Mouse (Mus musculus) R1 (cell line): ENCODE results near the gene Dusp28.
A peak's percentile ranks its signal among the peaks of the same experiment; 100 is the strongest.

Experiments
- DNase-seq: peaks from one replicate; pipeline ENCODE4 v3.0.0-alpha.2; 2018; ENCODE audit warnings: low read depth, low spot score

The Dusp28 gene

GRCm38 (mm10) chr1:92906779-92907631, at the start of gene Dusp28:
Gene Dusp28 (plus strand): TSS chr1:92906981.
- DNase-seq, result peak; percentile 92

DNA sequence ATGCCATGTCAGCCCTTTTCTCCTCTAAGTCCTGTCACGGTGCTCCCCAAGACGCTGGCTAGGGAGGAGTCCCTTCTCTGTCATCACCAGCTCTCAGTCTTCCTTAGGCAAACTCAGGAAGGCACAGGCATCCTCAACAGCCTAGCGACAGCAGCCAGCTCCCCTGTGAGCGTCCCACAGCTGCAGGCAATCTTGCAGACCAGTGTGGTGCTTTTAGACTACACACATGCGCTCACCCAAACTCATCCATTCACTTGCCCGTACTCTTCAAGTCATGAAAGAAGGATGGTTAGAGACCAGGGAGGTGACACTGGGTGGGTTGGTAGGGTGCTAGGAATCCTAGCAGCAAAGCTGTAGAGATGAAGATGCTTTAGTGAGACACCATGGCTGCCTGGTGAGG, 45.3 kb upstream of the Dusp28 start:
- DNase-seq, result no peak

GRCm38 (mm10) chr1:92863268-92863667, 43.5 kb upstream of the Dusp28 start:
- DNase-seq, result no peak

DNA sequence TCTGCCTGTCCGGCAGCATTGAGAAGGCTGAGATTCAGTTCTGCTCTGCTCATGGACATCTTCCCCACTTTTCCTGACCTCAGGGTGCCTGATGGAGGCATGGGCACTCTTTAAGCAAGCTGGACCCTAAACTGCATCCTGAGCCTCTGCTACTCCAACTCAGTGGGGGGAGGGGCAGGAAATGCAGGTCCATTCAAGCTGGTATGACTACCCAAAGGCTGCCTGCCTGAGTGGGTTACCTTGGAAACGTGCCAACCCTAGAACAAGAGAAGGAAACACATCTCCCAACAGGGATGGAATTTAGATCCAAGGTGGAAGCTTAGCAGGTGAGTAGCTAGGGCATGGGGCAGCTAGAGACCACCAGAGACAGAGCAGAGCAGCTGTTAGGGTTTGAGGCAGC, 40.6 kb upstream of the Dusp28 start:
- DNase-seq, result no peak

- DNase-seq, result no peak
These were observed 36.8 kb upstream of the Dusp28 start for GRCm38 (mm10) chr1:92869985-92870384.

DNA sequence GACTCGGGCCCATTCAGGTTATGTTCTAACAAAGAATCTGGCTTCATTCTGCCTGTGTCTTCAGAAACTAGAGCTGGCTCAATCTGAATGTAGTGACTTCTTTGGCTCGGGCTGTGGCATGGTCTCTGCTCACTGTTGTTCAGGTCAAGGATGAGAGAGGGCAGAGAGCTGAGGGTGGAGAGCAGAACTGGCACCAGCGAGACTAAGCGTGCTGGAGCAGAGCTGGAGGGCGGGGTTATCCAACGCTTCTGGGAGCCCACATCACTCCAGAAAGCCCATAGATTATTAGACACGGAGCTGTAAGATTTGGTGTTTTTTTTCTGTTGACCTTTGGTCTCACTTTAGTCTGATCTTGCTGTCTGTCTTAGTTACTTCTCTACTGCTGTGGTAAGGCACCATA, 34.1 kb upstream of the Dusp28 start:
- DNase-seq, result no peak

- no peak for DNase-seq
These were observed 32.8 kb upstream of the Dusp28 start for GRCm38 (mm10) chr1:92874011-92874410.

GRCm38 (mm10) chr1:92875360-92876111, 31.2 kb upstream of the Dusp28 start:
- DNase-seq, result no peak

DNA sequence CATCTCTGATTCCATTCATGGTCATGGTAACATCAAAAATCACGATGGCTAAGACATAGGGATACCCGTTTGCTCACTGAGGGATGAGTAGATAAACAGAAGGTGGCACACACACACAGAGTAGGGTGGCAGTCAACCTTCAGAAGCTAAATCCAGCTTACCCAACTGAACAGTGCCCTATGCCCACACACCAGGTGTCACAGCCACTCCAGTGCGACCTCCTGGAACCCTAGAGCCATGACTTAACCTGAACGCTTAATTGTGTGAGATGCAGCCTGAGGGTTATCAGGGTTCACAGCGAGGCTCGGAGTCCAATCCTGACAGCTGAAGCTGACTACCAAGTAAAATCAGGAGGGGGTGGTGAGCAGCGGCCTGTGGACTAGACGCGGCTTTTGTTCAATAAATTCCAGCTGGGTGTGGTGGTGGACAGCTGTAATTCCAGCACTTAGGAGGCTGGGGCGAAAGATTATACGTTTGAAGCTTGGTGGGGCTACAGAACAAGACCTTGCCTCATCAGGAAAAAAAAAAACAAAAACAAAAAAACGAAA, 29.3 kb upstream of the Dusp28 start:
- no peak for DNase-seq

DNA sequence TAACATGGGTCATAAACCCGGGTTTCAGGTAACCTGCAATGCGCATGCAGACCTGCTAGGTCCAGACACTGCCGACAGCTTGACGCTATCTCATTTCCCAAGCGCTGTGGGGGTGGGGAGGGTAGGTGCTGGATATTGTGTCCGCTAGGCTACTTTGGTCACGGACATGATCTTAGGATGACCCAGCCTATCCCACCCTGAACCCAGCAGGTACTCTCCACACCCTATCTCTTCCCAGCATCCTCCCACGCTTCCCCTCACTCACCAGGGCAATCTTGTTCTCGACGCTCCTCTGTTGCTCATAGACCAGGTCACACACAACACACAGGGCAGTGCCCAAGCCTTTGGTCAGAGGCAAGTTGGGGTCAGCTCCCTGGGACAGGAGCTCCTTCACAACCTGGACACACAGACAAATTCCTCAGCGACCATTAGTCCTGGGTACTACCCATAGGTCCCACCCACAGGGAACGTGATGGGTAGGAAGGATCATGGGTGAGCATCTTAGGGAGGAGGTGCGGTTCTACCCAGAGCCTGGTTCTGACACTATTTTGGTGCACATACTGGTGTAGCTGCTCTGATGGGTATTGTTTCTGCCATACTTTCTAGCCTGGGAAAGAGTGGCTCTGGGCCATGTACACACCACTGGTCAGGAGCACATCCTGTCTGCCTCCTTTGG, 28.6 kb upstream of the Dusp28 start:
- DNase-seq, result no peak

DNA sequence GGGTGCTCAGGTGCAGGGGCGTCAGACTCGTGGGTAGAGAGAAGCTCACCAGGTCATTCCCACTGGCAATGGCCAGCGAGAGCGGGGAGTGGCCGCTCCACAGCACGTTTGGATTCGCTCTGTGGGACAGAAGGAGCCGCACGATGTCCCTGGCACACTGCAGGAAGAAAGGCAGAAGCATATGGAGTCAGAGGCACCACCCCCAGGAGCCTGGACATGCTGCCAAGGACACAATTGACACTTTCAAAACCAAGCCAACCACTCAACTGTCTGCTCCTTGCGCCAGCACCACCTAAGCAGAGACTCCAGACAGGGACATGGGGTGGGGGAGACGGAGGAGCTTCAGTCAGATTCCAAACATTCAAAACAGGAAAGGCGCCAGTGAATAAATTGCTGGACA, 27.5 kb upstream of the Dusp28 start:
- DNase-seq, result no peak

DNA sequence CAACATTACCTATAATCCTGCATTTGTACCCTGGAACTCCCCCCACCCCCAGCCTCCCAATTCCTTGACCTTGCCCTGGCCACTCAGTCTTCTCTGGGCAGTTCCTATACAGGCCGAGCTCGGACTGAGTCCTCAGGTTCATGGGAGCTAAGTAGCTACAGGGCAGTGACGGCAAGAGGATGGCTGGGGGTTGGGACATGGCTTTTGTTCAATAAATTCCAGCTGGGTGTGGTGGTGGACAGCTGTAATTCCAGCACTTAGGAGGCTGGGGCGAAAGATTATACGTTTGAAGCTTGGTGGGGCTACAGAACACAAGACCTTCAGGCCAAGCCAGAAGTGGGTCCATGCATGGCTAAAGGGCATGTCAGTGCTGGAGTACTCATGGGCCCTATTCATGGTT, 26.7 kb upstream of the Dusp28 start:
- DNase-seq, result no peak

GRCm38 (mm10) chr1:92881982-92882381, 24.8 kb upstream of the Dusp28 start:
- DNase-seq, result no peak

DNA sequence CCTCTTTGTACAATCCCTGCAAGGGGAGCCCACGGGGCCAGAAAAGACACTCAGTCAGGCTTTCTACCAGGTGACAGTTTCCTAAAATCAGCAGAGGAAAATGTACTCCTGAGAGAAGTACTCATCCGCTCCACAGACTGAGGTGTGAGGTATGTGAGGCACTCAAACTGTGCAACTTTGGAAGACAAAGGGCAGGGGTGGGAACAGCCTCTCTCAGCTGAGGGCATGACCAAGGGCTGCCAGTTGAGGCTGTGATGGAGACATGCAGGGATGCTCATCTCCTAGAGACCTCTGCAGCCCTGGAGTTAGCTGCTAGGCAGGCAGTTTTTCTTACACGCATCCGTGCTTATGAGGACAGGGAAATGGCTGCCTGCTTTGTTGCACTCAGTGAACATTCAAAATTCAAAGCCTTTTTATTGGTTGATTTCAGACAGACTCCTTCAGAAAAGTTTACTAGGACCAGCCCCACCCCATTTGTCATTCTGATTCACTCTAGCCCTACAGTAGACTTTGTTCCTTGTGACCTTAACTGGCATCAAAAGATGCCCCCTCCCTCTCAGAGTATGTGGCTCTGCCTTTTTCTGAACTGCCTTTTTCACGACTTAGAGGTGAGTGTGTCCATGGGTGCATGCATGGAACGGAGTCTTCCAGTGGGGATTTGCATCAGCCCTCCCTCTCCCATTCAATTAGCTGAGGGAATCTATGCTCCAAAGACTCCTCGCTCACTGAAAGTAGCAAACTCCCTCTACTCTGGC, 17.7 kb upstream of the Dusp28 start:
- DNase-seq, result peak; percentile 80

- no peak for DNase-seq
These were observed 14.0 kb upstream of the Dusp28 start for GRCm38 (mm10) chr1:92892791-92893190.

DNA sequence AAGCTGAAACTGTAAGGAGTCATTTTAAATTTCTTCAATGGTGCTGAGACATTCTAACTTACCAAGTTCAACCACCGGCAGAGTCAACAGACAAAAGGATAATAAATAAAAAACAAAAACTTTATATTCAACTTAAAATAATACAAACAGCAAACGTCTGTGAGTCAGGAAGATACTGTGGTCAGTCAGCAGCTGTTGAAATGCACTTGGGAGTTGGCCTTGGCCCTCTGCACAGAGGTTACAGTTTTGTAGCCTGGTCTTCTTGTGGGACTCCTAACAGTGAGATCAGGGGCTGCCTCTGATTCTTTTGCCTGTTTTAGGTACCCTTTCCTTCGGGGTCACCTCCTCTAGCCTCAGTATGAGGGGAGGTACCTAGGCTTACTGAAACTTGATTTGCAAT, 12.9 kb upstream of the Dusp28 start:
- no peak for DNase-seq

DNA sequence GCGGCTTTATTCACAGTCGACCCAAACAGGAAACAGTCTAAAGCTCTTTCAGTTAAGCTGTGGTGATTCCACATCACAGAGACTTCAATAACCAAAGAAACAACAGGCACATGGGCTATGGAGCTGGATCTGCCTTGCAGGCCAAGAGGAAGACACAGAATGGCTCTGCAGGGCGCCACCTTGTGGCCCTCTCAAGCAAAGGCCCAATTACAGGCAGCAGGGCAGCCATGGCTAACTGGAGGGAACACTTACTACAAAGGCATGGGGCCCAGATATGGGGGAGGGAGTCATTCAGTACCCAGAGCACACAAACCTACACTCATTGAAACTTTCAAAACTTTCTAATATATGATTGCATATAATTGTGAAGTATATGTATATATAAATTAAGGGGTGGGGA, 11.7 kb upstream of the Dusp28 start:
- peak; percentile 88 for DNase-seq

DNA sequence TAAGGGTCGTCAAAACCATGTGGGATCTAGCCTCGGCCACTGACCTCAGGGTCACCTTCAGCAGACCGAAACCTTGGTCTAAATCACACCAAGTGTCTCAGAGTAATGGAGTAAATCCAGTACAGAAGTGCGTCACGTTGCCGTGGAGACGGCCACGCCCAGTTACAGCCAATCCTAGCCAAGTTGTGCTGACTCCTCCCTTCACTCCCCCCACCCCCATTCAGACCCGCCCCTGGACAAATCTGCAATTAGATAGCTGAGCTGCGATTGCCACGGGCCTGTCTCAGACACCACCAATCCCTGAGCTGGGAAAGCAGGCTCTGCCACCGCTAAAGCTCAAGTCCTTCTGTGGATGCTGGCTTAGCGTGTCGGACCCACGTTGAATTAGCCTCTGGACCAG, 4.0 kb upstream of the Dusp28 start, which contains the start of gene Ankmy1:
Ankmy1 (minus strand) TSS at position 121 of the 400 bp plus-strand sequence.
- DNase-seq, result peak; percentile 92

DNA sequence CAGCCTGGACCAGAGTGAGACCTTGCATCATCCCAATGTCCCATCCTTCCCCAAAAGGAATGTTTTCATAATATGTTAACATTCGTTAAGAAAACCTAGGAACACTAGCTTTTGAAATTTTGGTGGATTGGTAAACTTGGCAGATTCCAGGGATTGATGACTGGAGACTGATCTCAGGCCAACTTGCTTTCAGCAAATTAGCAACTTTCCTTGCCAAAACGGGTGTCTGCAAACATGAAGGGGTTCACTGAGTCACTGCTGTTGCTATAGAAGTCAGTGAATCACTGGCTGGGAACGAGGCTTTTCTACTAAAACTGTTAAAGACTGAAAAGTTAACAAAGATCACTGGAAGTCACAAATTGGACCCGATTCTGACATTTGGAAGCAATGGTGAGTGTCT, 3.2 kb upstream of the Dusp28 start:
- no peak for DNase-seq

- DNase-seq, result no peak
These were observed 974 bp upstream of the Dusp28 start for GRCm38 (mm10) chr1:92905703-92906310.
